Mouse (Mus musculus) hindbrain, embryonic 11.5 days (tissue): ENCODE data around the gene Tssc4. TPM values are rescaled to one million over a fixed set of nuclear protein-coding genes. Genes with fewer than 3 reads are reported as not detected.

Experiments
- ATAC-seq: fragments of 200-750 bp; cut with Nextera tagmentation; 2 replicates; pipeline ENCODE4 v1.8.0; 2017; ENCODE audit warnings: mild to moderate bottlenecking, moderate TSS enrichment, moderate library complexity; ENCODE audit not compliant: low FRiP score
- DNase-seq: peaks from one replicate; pipeline ENCODE4 v3.0.0-alpha.2; 2015; ENCODE audit warnings: low spot score
- H3K27ac ChIP-seq: fragments of 300-500 bp; sonication (generic); 2 replicates; pipeline ENCODE4 v1.5.1; 2014; ENCODE audit warnings: mild to moderate bottlenecking, low read depth, low read length
- H3K27me3 ChIP-seq: fragments of 300-500 bp; sonication (generic); 2 replicates; pipeline ENCODE4 v1.6.1; 2014; ENCODE audit warnings: mild to moderate bottlenecking, low read length, moderate library complexity, mixed read lengths; ENCODE audit not compliant: control insufficient read depth, insufficient read depth
- H3K36me3 ChIP-seq: fragments of 300-500 bp; sonication (generic); 2 replicates; pipeline ENCODE4 v1.6.1; 2014; ENCODE audit warnings: mild to moderate bottlenecking, low read length, moderate library complexity, mixed read lengths; ENCODE audit not compliant: control insufficient read depth, insufficient read depth
- H3K4me1 ChIP-seq: fragments of 300-500 bp; sonication (generic); replicated peaks from 2 replicates; pipeline ENCODE4 v1.6.1; 2014; ENCODE audit warnings: low read length, mixed read lengths; ENCODE audit not compliant: control insufficient read depth, insufficient read depth
- H3K4me2 ChIP-seq: fragments of 300-500 bp; sonication (generic); replicated peaks from 2 replicates; pipeline ENCODE4 v1.6.1; 2014; ENCODE audit warnings: mild to moderate bottlenecking, low read depth, low read length
- H3K4me3 ChIP-seq: fragments of 300-500 bp; sonication (generic); 2 replicates; pipeline ENCODE4 v1.5.1; 2014; ENCODE audit warnings: low read depth, low read length
- H3K9ac ChIP-seq: fragments of 300-500 bp; sonication (generic); 2 replicates; pipeline ENCODE4 v1.6.1; 2014; ENCODE audit warnings: low read depth, low read length
- H3K9me3 ChIP-seq: fragments of 300-500 bp; sonication (generic); 2 replicates; pipeline ENCODE4 v1.6.1; 2016; ENCODE audit warnings: low read length; ENCODE audit not compliant: control insufficient read depth
- WGBS: fragments of 180-500 bp; shearing (Covaris S2); extraction: QIAGEN DNeasy Blood & Tissue Kit; methylation state at CpG from one replicate; pipeline ENCODE4 v1.1.7; 2014; 5-methylcytosine and 5-hydroxymethylcytosine counted together
- polyA plus RNA-seq: library from polyadenylated mRNA; unstranded; fragments of >200 nt; fragmentation: Nextera tagmentation; extraction: Ambion mirVana; gene quantifications from 2 replicates; pipeline ENCODE4 v1.2.1, GENCODE M21; 2014

The Tssc4 gene
- polyA plus RNA-seq, result 59.0 and 63.8 TPM in 2 replicates

- H3K9me3 ChIP-seq, result no peaks in the 10 kb centered on the region
- under 1% methylated on average over 51 of the region's 51 CpGs for WGBS
- no peaks in the 10 kb centered on the region for H3K27me3 ChIP-seq
- ATAC-seq, result peak; percentile 98
- H3K4me2 ChIP-seq, result peak within 1 kb of the TSS; percentile 98
- H3K4me3 ChIP-seq, result peak within 1 kb of the TSS; percentile 90
- peak within 1 kb of the TSS; percentile 95 for H3K9ac ChIP-seq
- H3K27ac ChIP-seq, result peak within 1 kb of the TSS; percentile 94
- H3K4me1 ChIP-seq, result peaks cover 15% of the 10 kb centered on the region
- H3K36me3 ChIP-seq, result peaks cover 6% of the 10 kb centered on the region; the same call in 1 of the 2 replicates
- DNase-seq, result peak; percentile 99
Observed at GRCm38 (mm10) chr7:143068882-143069591, at the start of gene Tssc4. Tssc4 (plus strand) TSS chr7:143069249.

GRCm38 (mm10) chr7:143020040-143020439 lies 49.0 kb upstream of the Tssc4 start:
- ATAC-seq, result no peak
- Histone ChIP-seq H3K4me2 (no peak overlapping the region), H3K36me3 (no peaks in the 10 kb centered on the region), H3K27me3 (no peaks in the 10 kb centered on the region), H3K9me3 (no peaks in the 10 kb centered on the region), H3K4me3 (no peak overlapping the region), H3K9ac (no peak overlapping the region), H3K27ac (no peak overlapping the region), H3K4me1 (no peaks in the 10 kb centered on the region)
- DNase-seq, result no peak

GRCm38 (mm10) chr7:143020764-143021163 lies 48.3 kb upstream of the Tssc4 start:
- H3K4me3 ChIP-seq, result no peak overlapping the region
- H3K36me3 ChIP-seq, result no peaks in the 10 kb centered on the region
- WGBS, result 75% methylated on average over 3 of the region's 3 CpGs
- H3K27ac ChIP-seq, result no peak overlapping the region
- no peaks in the 10 kb centered on the region for H3K27me3 ChIP-seq
- no peak for ATAC-seq
- H3K9me3 ChIP-seq, result no peaks in the 10 kb centered on the region
- DNase-seq, result no peak
- no peak overlapping the region for H3K9ac ChIP-seq
- H3K4me2 ChIP-seq, result no peak overlapping the region
- H3K4me1 ChIP-seq, result no peaks in the 10 kb centered on the region

- ATAC-seq, result no peak
- H3K4me1 ChIP-seq, result no peaks in the 10 kb centered on the region
- 71% methylated on average over 5 of the region's 5 CpGs for WGBS
Observed at GRCm38 (mm10) chr7:143021356-143022164, 47.5 kb upstream of the Tssc4 start.

GRCm38 (mm10) chr7:143023499-143023898 lies 45.5 kb upstream of the Tssc4 start:
- Histone ChIP-seq H3K27me3 (no peaks in the 10 kb centered on the region), H3K9ac (no peak overlapping the region), H3K27ac (no peak overlapping the region), H3K4me1 (no peaks in the 10 kb centered on the region), H3K4me2 (no peak overlapping the region), H3K4me3 (no peak overlapping the region), H3K9me3 (no peaks in the 10 kb centered on the region), H3K36me3 (no peaks in the 10 kb centered on the region)
- ATAC-seq (no peak), DNase-seq (no peak)
- 90% methylated on average over 2 of the region's 2 CpGs for WGBS

More at GRCm38 (mm10) chr7:143021356-143022164, 47.5 kb upstream of the Tssc4 start:
- Histone ChIP-seq H3K4me2 (no peak overlapping the region), H3K9me3 (no peaks in the 10 kb centered on the region), H3K36me3 (no peaks in the 10 kb centered on the region), H3K27me3 (no peaks in the 10 kb centered on the region), H3K4me3 (no peak overlapping the region), H3K9ac (no peak overlapping the region), H3K27ac (no peak overlapping the region)
- no peak for DNase-seq

GRCm38 (mm10) chr7:143024293-143024692 lies 44.8 kb upstream of the Tssc4 start:
- Histone ChIP-seq H3K36me3 (no peaks in the 10 kb centered on the region), H3K4me1 (no peaks in the 10 kb centered on the region), H3K4me3 (no peak overlapping the region), H3K9me3 (no peaks in the 10 kb centered on the region), H3K4me2 (no peak overlapping the region), H3K27ac (no peak overlapping the region), H3K9ac (no peak overlapping the region), H3K27me3 (no peaks in the 10 kb centered on the region)
- DNase-seq, result no peak
- WGBS, result 82% methylated on average over 1 of the region's 1 CpGs
- ATAC-seq, result no peak

GRCm38 (mm10) chr7:143025496-143025895 lies 43.6 kb upstream of the Tssc4 start:
- no peaks in the 10 kb centered on the region for H3K9me3 ChIP-seq
- no peak overlapping the region for H3K4me2 ChIP-seq
- WGBS, result 89% methylated on average over 3 of the region's 3 CpGs
- no peaks in the 10 kb centered on the region for H3K36me3 ChIP-seq
- H3K27ac ChIP-seq, result no peak overlapping the region
- no peak overlapping the region for H3K9ac ChIP-seq
- no peak for DNase-seq
- no peaks in the 10 kb centered on the region for H3K27me3 ChIP-seq
- no peak overlapping the region for H3K4me3 ChIP-seq
- no peak for ATAC-seq
- no peaks in the 10 kb centered on the region for H3K4me1 ChIP-seq

GRCm38 (mm10) chr7:143027196-143027595 lies 41.9 kb upstream of the Tssc4 start:
- Histone ChIP-seq H3K9ac (no peak overlapping the region), H3K27ac (no peak overlapping the region), H3K4me3 (no peak overlapping the region), H3K9me3 (no peaks in the 10 kb centered on the region), H3K36me3 (no peaks in the 10 kb centered on the region), H3K4me2 (no peak overlapping the region), H3K4me1 (no peaks in the 10 kb centered on the region), H3K27me3 (no peaks in the 10 kb centered on the region)
- WGBS, result 96% methylated on average over 4 of the region's 4 CpGs
- ATAC-seq (no peak), DNase-seq (no peak)
